Mouse (Mus musculus) lung, adult 2 months (tissue): ENCODE measurements at regions not wholly inside any gene's neighbourhood (a gene's known extent, or its start where the extent isn't known, plus 50 kb on each side); places are given as distances from the start of the nearest gene placed in this dataset.

Source experiments
- CTCF ChIP-seq: fragments of 200-500 bp; IDR thresholded peaks from 2 replicates; pipeline ENCODE4 v1.5.1; 2011; ENCODE audit warnings: mild to moderate bottlenecking, low read length, control low read depth; ENCODE audit not compliant: insufficient read depth
- POLR2A ChIP-seq: fragments of 200-500 bp; IDR thresholded peaks from 2 replicates; pipeline ENCODE4 v1.6.1; 2011; ENCODE audit warnings: low read depth, mild to moderate bottlenecking, control low read depth, low read length, borderline replicate concordance; ENCODE audit errors: extremely low read depth

DNA sequence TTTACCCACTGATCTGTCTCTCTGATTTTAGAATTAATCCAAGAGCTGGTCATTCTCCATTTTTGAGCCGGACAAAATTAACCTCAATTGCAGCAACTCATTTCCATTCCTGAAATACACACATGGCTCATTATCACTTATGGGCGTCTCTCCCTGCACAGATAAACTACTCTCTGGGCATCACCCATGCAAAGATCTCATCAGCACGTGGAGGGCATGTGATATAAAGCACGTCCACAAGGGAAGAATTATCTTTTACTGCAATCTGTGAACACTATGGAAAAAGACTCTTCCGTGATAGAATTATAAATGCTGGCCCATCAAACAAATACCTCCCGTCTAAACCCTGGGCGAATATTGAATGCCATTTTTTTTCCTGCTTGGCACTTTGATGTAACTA lies 124.1 kb upstream of the Klf6 start:
- TF ChIP-seq POLR2A, result no peak
- TF ChIP-seq CTCF, result no peak
